Mouse (Mus musculus): ENCODE measurements around the gene Tnnt2.

The Tnnt2 gene

GRCm38 (mm10) chr1:135835716-135836483, at the start of gene Tnnt2:
Tnnt2 (plus strand) TSS chr1:135836354.
- DNase-seq (ENCODE audit: low spot score in 2 of 2) = peak in 1 of 2 experiments; percentile 35

- DNase-seq (ENCODE audit: low spot score in 2 of 2) = peak; percentile 74 to 82
These were observed 48.4 kb upstream of the Tnnt2 start for GRCm38 (mm10) chr1:135787799-135788198.

- peak in 1 of 2 experiments; percentile 44 for DNase-seq (ENCODE audit: low spot score in 2 of 2)
These were observed 47.4 kb upstream of the Tnnt2 start for GRCm38 (mm10) chr1:135788708-135789107.

- peak; percentile 62 to 86 for DNase-seq (ENCODE audit: low spot score in 2 of 2)
These were observed 46.3 kb upstream of the Tnnt2 start for GRCm38 (mm10) chr1:135789815-135790214.

- no peak for DNase-seq (ENCODE audit: low spot score in 2 of 2)
These were observed 43.8 kb upstream of the Tnnt2 start for GRCm38 (mm10) chr1:135792143-135792939.

GRCm38 (mm10) chr1:135793370-135794215, 42.6 kb upstream of the Tnnt2 start:
- peak; percentile 51 to 70 for DNase-seq (ENCODE audit: low spot score in 2 of 2)

GRCm38 (mm10) chr1:135794216-135795134, 41.7 kb upstream of the Tnnt2 start:
- DNase-seq (ENCODE audit: low spot score in 2 of 2) = no peak

- no peak for DNase-seq (ENCODE audit: low spot score in 2 of 2)
These were observed 37.7 kb upstream of the Tnnt2 start for GRCm38 (mm10) chr1:135798492-135798891.

GRCm38 (mm10) chr1:135799109-135799627, 37.0 kb upstream of the Tnnt2 start:
- no peak for DNase-seq (ENCODE audit: low spot score in 2 of 2)

- peak in 1 of 2 experiments; percentile 35 for DNase-seq (ENCODE audit: low spot score in 2 of 2)
These were observed 35.8 kb upstream of the Tnnt2 start for GRCm38 (mm10) chr1:135800192-135800950.

GRCm38 (mm10) chr1:135807546-135807945, 28.6 kb upstream of the Tnnt2 start:
- DNase-seq (ENCODE audit: low spot score in 2 of 2) = no peak

GRCm38 (mm10) chr1:135810180-135810579, 26.0 kb upstream of the Tnnt2 start:
- DNase-seq (ENCODE audit: low spot score in 2 of 2) = no peak

- DNase-seq (ENCODE audit: low spot score in 2 of 2) = peak; percentile 68 to 89
These were observed 25.0 kb upstream of the Tnnt2 start for GRCm38 (mm10) chr1:135811016-135811646.

- DNase-seq (ENCODE audit: low spot score in 2 of 2) = no peak
These were observed 23.9 kb upstream of the Tnnt2 start for GRCm38 (mm10) chr1:135812205-135812604.

GRCm38 (mm10) chr1:135812618-135813017, 23.5 kb upstream of the Tnnt2 start:
- DNase-seq (ENCODE audit: low spot score in 2 of 2) = no peak

GRCm38 (mm10) chr1:135813071-135813470, 23.1 kb upstream of the Tnnt2 start:
- DNase-seq (ENCODE audit: low spot score in 2 of 2) = no peak

GRCm38 (mm10) chr1:135813687-135814395, 22.3 kb upstream of the Tnnt2 start:
- no peak for DNase-seq (ENCODE audit: low spot score in 2 of 2)

GRCm38 (mm10) chr1:135814531-135814930, 21.6 kb upstream of the Tnnt2 start:
- DNase-seq (ENCODE audit: low spot score in 2 of 2) = no peak

GRCm38 (mm10) chr1:135817595-135817994, 18.6 kb upstream of the Tnnt2 start:
- DNase-seq (ENCODE audit: low spot score in 2 of 2) = no peak
